In the genomic region with DNA sequence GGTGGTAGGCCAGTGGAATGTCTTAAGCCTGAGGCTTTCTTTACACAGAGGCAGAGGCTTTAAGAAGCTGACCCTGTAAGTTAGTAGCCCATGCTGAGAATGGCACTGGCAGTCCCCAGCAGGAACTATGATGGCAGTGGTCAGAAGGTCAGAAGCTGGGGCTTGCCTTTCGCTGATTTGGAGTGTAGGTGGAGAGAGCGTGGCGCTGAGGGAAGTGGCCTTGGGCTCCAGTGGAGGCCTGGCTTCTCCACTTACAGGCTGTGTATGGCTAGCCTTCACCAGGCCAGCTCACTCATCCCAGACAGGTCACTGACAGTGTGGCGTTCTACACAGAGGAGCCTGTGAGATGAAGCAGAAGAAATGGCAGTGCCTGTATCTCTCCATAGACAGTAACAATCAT, we compare ENCODE assay signal across 15 mouse cellular contexts. TPM values are rescaled to one million over a fixed set of nuclear protein-coding genes. Genes with fewer than 3 reads are reported as not detected.
DNase-seq lines count a peak whose midpoint lies in the region; ATAC-seq lines count a peak whose summit lies in the region.
"Had no signal": no experiment of that assay in that cellular context is flagged by ENCODE, and none has a peak within 500 bp of the region (broad histone marks: within the 10 kb centered on the region; RNA-seq: fewer than 3 reads in every experiment).

No protein-coding gene starts in this region.

- H3K4me3 ChIP-seq in forebrain, embryonic 10.5 days, result no peak overlapping the region
- H3K4me3 ChIP-seq in forebrain, embryonic 14.5 days (ENCODE audit: low read depth, low read length), result no peak overlapping the region
- no peak overlapping the region for H3K4me3 ChIP-seq in hindbrain, embryonic 13.5 days
- H3K4me3 ChIP-seq in hindbrain, embryonic 14.5 days (replicated peaks; ENCODE audit: low read length), result no peak overlapping the region
- H3K4me3 ChIP-seq in midbrain, embryonic 10.5 days, result no peak overlapping the region
- no peak overlapping the region for H3K4me3 ChIP-seq in midbrain, embryonic 15.5 days
- H3K4me3 ChIP-seq: embryonic facial prominence, embryonic 15.5 days; forebrain, embryonic 13.5 days; stomach, embryonic 15.5 days had no signal

- H3K4me1 ChIP-seq in forebrain, embryonic 10.5 days, result peaks cover 26% of the 10 kb centered on the region
- H3K4me1 ChIP-seq in forebrain, embryonic 14.5 days (ENCODE audit: control insufficient read depth, insufficient read depth, low read length), result no peaks in the 10 kb centered on the region
- peaks cover 55% of the 10 kb centered on the region for H3K4me1 ChIP-seq in hindbrain, embryonic 13.5 days (replicated peaks)
- H3K4me1 ChIP-seq in hindbrain, embryonic 14.5 days (replicated peaks; ENCODE audit: control insufficient read depth, insufficient read depth, low read length), result peaks cover 25% of the 10 kb centered on the region
- peaks cover 25% of the 10 kb centered on the region for H3K4me1 ChIP-seq in midbrain, embryonic 10.5 days
- H3K4me1 ChIP-seq in midbrain, embryonic 15.5 days, result peaks cover 17% of the 10 kb centered on the region
- H3K4me1 ChIP-seq: stomach, embryonic 15.5 days had no signal

- 79% methylated on average over 4 of the region's 4 CpGs for WGBS in forebrain, embryonic 10.5 days
- 81% methylated on average over 4 of the region's 4 CpGs for WGBS in forebrain, embryonic 14.5 days
- WGBS in hindbrain, embryonic 13.5 days, result 83% methylated on average over 4 of the region's 4 CpGs
- 77% methylated on average over 4 of the region's 4 CpGs for WGBS in hindbrain, embryonic 14.5 days
- 81% methylated on average over 4 of the region's 4 CpGs for WGBS in midbrain, embryonic 10.5 days
- WGBS in midbrain, embryonic 15.5 days, result 84% methylated on average over 4 of the region's 4 CpGs

- no peak overlapping the region for H3K4me2 ChIP-seq in forebrain, embryonic 14.5 days (ENCODE audit: low read length)
- H3K4me2 ChIP-seq in hindbrain, embryonic 13.5 days, result no peak overlapping the region
- no peak overlapping the region for H3K4me2 ChIP-seq in hindbrain, embryonic 14.5 days (replicated peaks)
- no peak overlapping the region for H3K4me2 ChIP-seq in midbrain, embryonic 15.5 days
- H3K4me2 ChIP-seq: embryonic facial prominence, embryonic 15.5 days; forebrain, embryonic 13.5 days; stomach, embryonic 15.5 days had no signal

- ATAC-seq in forebrain, embryonic 14.5 days, result no peak
- ATAC-seq in hindbrain, embryonic 13.5 days (ENCODE audit: low FRiP score), result no peak
- no peak for ATAC-seq in hindbrain, embryonic 14.5 days (ENCODE audit: low FRiP score)
- no peak for ATAC-seq in midbrain, embryonic 15.5 days (replicated peaks)
- ATAC-seq: forebrain, embryonic 13.5 days; inflammation-experienced regulatory T-cells, adult 6 months had no signal

- no peak for DNase-seq in forebrain, embryonic 10.5 days (ENCODE audit: extremely low spot score, low spot score)
- no peak for DNase-seq in forebrain, embryonic 14.5 days (ENCODE audit: low spot score)
- DNase-seq in hindbrain, embryonic 14.5 days (ENCODE audit: low spot score), result no peak
- DNase-seq in midbrain, embryonic 10.5 days (ENCODE audit: low spot score), result no peak
- DNase-seq in cerebellum, adult 18-20 months, result no peak
- DNase-seq in urinary bladder, postnatal 36 days (ENCODE audit: low spot score in 2 of 2), result no peak
- DNase-seq: midbrain, embryonic 14.5 days had no signal

- H3K27me3 ChIP-seq in forebrain, embryonic 10.5 days (ENCODE audit: poor library complexity, severe bottlenecking), result no peaks in the 10 kb centered on the region
- H3K27me3 ChIP-seq in forebrain, embryonic 14.5 days (replicated peaks; ENCODE audit: control insufficient read depth, insufficient read depth, low read length), result no peaks in the 10 kb centered on the region
- H3K27me3 ChIP-seq in hindbrain, embryonic 13.5 days, result no peaks in the 10 kb centered on the region
- no peaks in the 10 kb centered on the region for H3K27me3 ChIP-seq in hindbrain, embryonic 14.5 days (ENCODE audit: control insufficient read depth, insufficient read depth, low read length)
- H3K27me3 ChIP-seq in midbrain, embryonic 10.5 days (ENCODE audit: low read depth, poor library complexity, severe bottlenecking), result no peaks in the 10 kb centered on the region
- no peaks in the 10 kb centered on the region for H3K27me3 ChIP-seq in midbrain, embryonic 15.5 days (replicated peaks)
- H3K27me3 ChIP-seq: embryonic facial prominence, embryonic 15.5 days; forebrain, embryonic 13.5 days; stomach, embryonic 15.5 days had no signal

- H3K27ac ChIP-seq in forebrain, embryonic 10.5 days, result peak overlapping the region; percentile 15; the same call in 1 of the 2 replicates
- H3K27ac ChIP-seq in forebrain, embryonic 14.5 days (ENCODE audit: low read depth, low read length), result no peak overlapping the region
- peak overlapping the region; percentile 35 for H3K27ac ChIP-seq in hindbrain, embryonic 13.5 days
- no peak overlapping the region for H3K27ac ChIP-seq in hindbrain, embryonic 14.5 days
- peak overlapping the region; percentile 18; the same call in 1 of the 2 replicates for H3K27ac ChIP-seq in midbrain, embryonic 10.5 days (replicated peaks)
- no peak overlapping the region for H3K27ac ChIP-seq in midbrain, embryonic 15.5 days
- H3K27ac ChIP-seq: embryonic facial prominence, embryonic 15.5 days; forebrain, embryonic 13.5 days; liver, embryonic 14.5 days; macrophage; stomach, embryonic 15.5 days had no signal

- H3K9ac ChIP-seq in forebrain, embryonic 14.5 days (ENCODE audit: low read length), result no peak overlapping the region
- H3K9ac ChIP-seq in hindbrain, embryonic 13.5 days, result no peak overlapping the region
- no peak overlapping the region for H3K9ac ChIP-seq in hindbrain, embryonic 14.5 days
- H3K9ac ChIP-seq in midbrain, embryonic 15.5 days, result no peak overlapping the region
- H3K9ac ChIP-seq: embryonic facial prominence, embryonic 15.5 days; forebrain, embryonic 13.5 days; liver, embryonic 14.5 days; stomach, embryonic 15.5 days had no signal

- H3K36me3 ChIP-seq in forebrain, embryonic 10.5 days (replicated peaks), result peaks cover 43% of the 10 kb centered on the region
- H3K36me3 ChIP-seq in forebrain, embryonic 14.5 days (ENCODE audit: control insufficient read depth, insufficient read depth, low read length), result peaks cover 37% of the 10 kb centered on the region
- H3K36me3 ChIP-seq in hindbrain, embryonic 13.5 days, result peaks cover 39% of the 10 kb centered on the region
- peaks cover 22% of the 10 kb centered on the region for H3K36me3 ChIP-seq in hindbrain, embryonic 14.5 days (replicated peaks; ENCODE audit: control insufficient read depth, insufficient read depth)
- H3K36me3 ChIP-seq in midbrain, embryonic 10.5 days, result peaks cover 46% of the 10 kb centered on the region
- H3K36me3 ChIP-seq in midbrain, embryonic 15.5 days (replicated peaks), result no peaks in the 10 kb centered on the region

- H3K9me3 ChIP-seq in forebrain, embryonic 10.5 days, result no peaks in the 10 kb centered on the region
- H3K9me3 ChIP-seq in forebrain, embryonic 14.5 days (replicated peaks; ENCODE audit: control insufficient read depth, low read length), result no peaks in the 10 kb centered on the region
- H3K9me3 ChIP-seq in hindbrain, embryonic 13.5 days, result no peaks in the 10 kb centered on the region
- no peaks in the 10 kb centered on the region for H3K9me3 ChIP-seq in hindbrain, embryonic 14.5 days (ENCODE audit: control insufficient read depth, low read length)
- no peaks in the 10 kb centered on the region for H3K9me3 ChIP-seq in midbrain, embryonic 10.5 days (replicated peaks)
- no peaks in the 10 kb centered on the region for H3K9me3 ChIP-seq in midbrain, embryonic 15.5 days
- H3K9me3 ChIP-seq: embryonic facial prominence, embryonic 15.5 days; forebrain, embryonic 13.5 days; stomach, embryonic 15.5 days had no signal

RNA-seq across cellular contexts. Expression of a gene that starts 42.7 kb away (rescaled TPM):
- 43.3 and 47.8 TPM in 2 replicates for polyA plus RNA-seq in forebrain, embryonic 10.5 days (2016; fragmentation: Nextera tagmentation; extraction: Ambion mirVana)
- 95.2 and 109 TPM in 2 replicates for polyA plus RNA-seq in forebrain, embryonic 14.5 days (2014; fragmentation: Nextera tagmentation; extraction: Ambion mirVana)
- polyA plus RNA-seq in hindbrain, embryonic 13.5 days (2015; fragmentation: Nextera tagmentation; extraction: Ambion mirVana), result 144 and 150 TPM in 2 replicates
- polyA plus RNA-seq in hindbrain, embryonic 14.5 days (2014; fragmentation: Nextera tagmentation; extraction: Ambion mirVana), result 213 TPM in 2 replicates
- polyA plus RNA-seq in midbrain, embryonic 10.5 days (2016; fragmentation: Nextera tagmentation; extraction: Ambion mirVana), result 48.6 and 66.5 TPM in 2 replicates
- polyA plus RNA-seq in midbrain, embryonic 15.5 days (2015; fragmentation: Nextera tagmentation; extraction: Ambion mirVana), result 172 and 183 TPM in 2 replicates

RNA-seq across cellular contexts. Expression of a gene that starts 50.8 kb away (rescaled TPM):
- polyA plus RNA-seq in forebrain, embryonic 10.5 days (2016; fragmentation: Nextera tagmentation; extraction: Ambion mirVana), result 28.7 and 32.8 TPM in 2 replicates
- 26.8 and 28.3 TPM in 2 replicates for polyA plus RNA-seq in forebrain, embryonic 14.5 days (2014; fragmentation: Nextera tagmentation; extraction: Ambion mirVana)
- polyA plus RNA-seq in hindbrain, embryonic 13.5 days (2015; fragmentation: Nextera tagmentation; extraction: Ambion mirVana), result 38.1 and 38.2 TPM in 2 replicates
- 25.1 and 26.1 TPM in 2 replicates for polyA plus RNA-seq in hindbrain, embryonic 14.5 days (2014; fragmentation: Nextera tagmentation; extraction: Ambion mirVana)
- polyA plus RNA-seq in midbrain, embryonic 10.5 days (2016; fragmentation: Nextera tagmentation; extraction: Ambion mirVana), result 33.8 and 39.0 TPM in 2 replicates
- 39.6 and 41.0 TPM in 2 replicates for polyA plus RNA-seq in midbrain, embryonic 15.5 days (2015; fragmentation: Nextera tagmentation; extraction: Ambion mirVana)

Comparison
In these comparisons a context has a peak if more than half of its experiments do, and no peak if none do; other contexts are left out.
1. H3K27ac ChIP-seq: peak in forebrain, embryonic 10.5 days (single experiment), hindbrain, embryonic 13.5 days (single experiment) and midbrain, embryonic 10.5 days (single experiment); none in forebrain, embryonic 14.5 days (single experiment), hindbrain, embryonic 14.5 days (single experiment) and midbrain, embryonic 15.5 days (single experiment).